Mouse (Mus musculus) lung, adult 2 months (tissue): ENCODE data around the gene Slc4a1.

Experiments
- CTCF ChIP-seq: fragments of 200-500 bp; IDR thresholded peaks from 2 replicates; pipeline ENCODE4 v1.5.1; 2011; ENCODE audit warnings: mild to moderate bottlenecking, low read length, control low read depth; ENCODE audit not compliant: insufficient read depth
- POLR2A ChIP-seq: fragments of 200-500 bp; IDR thresholded peaks from 2 replicates; pipeline ENCODE4 v1.6.1; 2011; ENCODE audit warnings: low read depth, mild to moderate bottlenecking, control low read depth, low read length, borderline replicate concordance; ENCODE audit errors: extremely low read depth

- peak; percentile 76 for TF ChIP-seq CTCF
- TF ChIP-seq POLR2A: peak; percentile 51; the same call in 1 of the 2 replicates
Observed at GRCm38 (mm10) chr11:102308979-102309378, 57.0 kb downstream of the Slc4a1 start.
